Mouse (Mus musculus) Muller cell, postnatal 12 days (primary cell): ENCODE data around the gene Zbed6.
A peak's percentile ranks its signal among the peaks of the same experiment; 100 is the strongest.

ENCODE experiments used
- DNase-seq: peaks from one replicate; pipeline ENCODE4 v3.0.0-alpha.2; 2015; ENCODE audit errors: inconsistent ontology term

The Zbed6 gene

GRCm38 (mm10) chr1:133662941-133663340 lies 2.3 kb upstream of the Zbed6 start:
- DNase-seq = no peak

- DNase-seq = peak; percentile 90
Measured at GRCm38 (mm10) chr1:133661203-133661933, 683 bp upstream of the Zbed6 start, which contains the start of gene Gm38394. Gm38394 (minus strand) TSS chr1:133661318.

GRCm38 (mm10) chr1:133658878-133659277 lies 1.8 kb downstream of the Zbed6 start:
- DNase-seq = no peak

- no peak for DNase-seq
Measured at GRCm38 (mm10) chr1:133656811-133657210, 3.9 kb downstream of the Zbed6 start.

- no peak for DNase-seq
Measured at GRCm38 (mm10) chr1:133653033-133653432, 7.7 kb downstream of the Zbed6 start.

- no peak for DNase-seq
Measured at GRCm38 (mm10) chr1:133650288-133651055, 10.2 kb downstream of the Zbed6 start.

GRCm38 (mm10) chr1:133645652-133646051 lies 15.0 kb downstream of the Zbed6 start:
- DNase-seq = no peak

- DNase-seq = no peak
Measured at GRCm38 (mm10) chr1:133641163-133641562, 19.5 kb downstream of the Zbed6 start.

- DNase-seq = no peak
Measured at GRCm38 (mm10) chr1:133638517-133638916, 22.2 kb downstream of the Zbed6 start.

- no peak for DNase-seq
Measured at GRCm38 (mm10) chr1:133632168-133632567, 28.5 kb downstream of the Zbed6 start.

- DNase-seq = no peak
Measured at GRCm38 (mm10) chr1:133625052-133625451, 35.6 kb downstream of the Zbed6 start.

- DNase-seq = no peak
Measured at GRCm38 (mm10) chr1:133618311-133618710, 42.4 kb downstream of the Zbed6 start.

- no peak for DNase-seq
Measured at GRCm38 (mm10) chr1:133617908-133618307, 42.8 kb downstream of the Zbed6 start.

GRCm38 (mm10) chr1:133613817-133614216 lies 46.9 kb downstream of the Zbed6 start:
- no peak for DNase-seq

- no peak for DNase-seq
Measured at GRCm38 (mm10) chr1:133611436-133611835, 49.2 kb downstream of the Zbed6 start.

GRCm38 (mm10) chr1:133610601-133611000 lies 50.1 kb downstream of the Zbed6 start:
- DNase-seq = no peak

- DNase-seq = peak; percentile 97
Measured at GRCm38 (mm10) chr1:133609771-133610502, 50.7 kb downstream of the Zbed6 start, which contains the start of gene Snrpe. Snrpe (minus strand) TSS chr1:133610291.
